Mouse (Mus musculus) bone marrow macrophage, adult 2 months (primary cell): Measurements from ENCODE around the gene Fam19a3.

Source experiments
- CTCF ChIP-seq: IDR thresholded peaks from 2 replicates; pipeline ENCODE4 v1.5.1; 2012; ENCODE audit warnings: low read depth, mild to moderate bottlenecking, low read length, moderate library complexity
- POLR2A ChIP-seq: IDR thresholded peaks from 2 replicates; pipeline ENCODE4 v1.6.1; 2012; ENCODE audit warnings: mild to moderate bottlenecking, low read depth, low read length, borderline replicate concordance

DNA sequence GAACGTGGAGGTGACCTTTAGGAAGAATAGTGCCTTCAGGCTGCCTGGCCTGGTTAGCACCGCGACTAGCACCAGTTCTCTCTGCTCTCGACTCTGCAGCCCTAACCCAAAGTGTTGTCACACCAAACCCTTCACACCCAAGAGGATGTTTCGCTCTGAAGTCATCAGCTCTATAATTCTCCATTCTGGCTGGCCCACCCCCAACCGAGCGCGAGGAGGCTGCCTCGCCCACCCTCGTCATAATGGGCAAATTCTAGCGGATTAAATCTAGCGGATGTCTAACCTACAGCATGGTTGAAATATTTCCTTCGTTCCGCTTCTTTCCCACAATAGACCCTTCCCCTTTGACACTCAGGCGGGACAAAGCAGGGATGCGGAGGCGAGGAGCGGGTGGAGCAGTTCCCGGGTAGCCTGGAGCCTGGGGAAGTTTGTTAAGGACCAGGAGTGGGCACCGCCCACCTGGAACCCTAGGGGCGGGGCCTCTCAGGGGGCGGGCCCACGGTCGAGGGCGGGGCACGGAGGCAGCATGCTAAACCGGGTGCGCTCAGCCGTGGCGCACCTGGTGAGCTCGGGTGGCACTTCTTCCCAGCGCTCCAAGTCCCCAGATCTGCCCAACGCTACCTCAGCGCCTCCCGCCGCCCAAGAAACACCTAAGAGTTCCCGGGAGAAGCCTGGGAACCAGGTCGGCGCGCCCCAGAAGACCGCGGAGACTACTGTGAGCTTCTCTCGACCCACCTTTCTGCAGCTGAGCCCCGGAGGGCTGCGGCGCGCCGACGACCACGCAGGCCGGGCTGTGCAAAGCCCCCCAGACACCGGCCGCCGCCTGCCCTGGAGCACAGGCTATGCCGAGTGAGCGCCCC, 849 bp downstream of the Fam19a3 start, which contains the start of gene Ppm1j:
- TF ChIP-seq POLR2A (no peak), CTCF (no peak)
